Mouse (Mus musculus) cerebellum, adult 2 months (tissue): Measurements from ENCODE around the gene Chrna10.

Source experiments
- CTCF ChIP-seq: fragments of 200-500 bp; IDR thresholded peaks from 2 replicates; pipeline ENCODE4 v1.5.1; 2011; ENCODE audit warnings: low read depth, mild to moderate bottlenecking, control low read depth, low read length, moderate library complexity, borderline replicate concordance; ENCODE audit not compliant: insufficient read depth
- POLR2A ChIP-seq: fragments of 200-500 bp; IDR thresholded peaks from 2 replicates; pipeline ENCODE4 v1.6.1; 2011; ENCODE audit warnings: low read length, control low read depth, borderline replicate concordance; ENCODE audit not compliant: insufficient read depth

DNA sequence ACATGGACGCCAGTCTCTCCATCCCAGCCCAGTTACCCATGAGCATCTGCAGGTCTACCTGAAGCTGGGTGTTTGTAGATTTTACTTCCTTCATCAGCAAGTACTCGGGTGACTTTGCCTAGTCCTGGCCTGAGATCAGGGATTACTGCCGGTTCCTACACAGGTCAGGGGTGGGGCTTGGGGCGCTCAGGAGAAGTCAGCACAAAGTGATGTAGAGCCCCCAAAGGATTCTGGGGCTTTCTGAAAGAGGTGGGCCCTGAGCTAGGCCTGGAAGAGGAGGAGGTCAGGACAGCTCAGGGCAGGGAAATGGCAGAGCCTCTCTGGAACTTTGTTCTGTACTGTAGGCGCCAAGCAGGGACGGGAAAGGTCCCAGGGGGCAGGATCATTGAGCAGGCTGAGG is 13.9 kb downstream of the Chrna10 start:
- no peak for TF ChIP-seq CTCF
- TF ChIP-seq POLR2A, result no peak
